Mouse (Mus musculus): ENCODE measurements around the gene Lamb1.

Lamb1 gene

GRCm38 (mm10) chr12:31282241-31282640, 17.2 kb downstream of the Lamb1 start:
- no peak for DNase-seq (ENCODE audit: extremely low read depth, insufficient read length, low spot score)

GRCm38 (mm10) chr12:31283131-31283530, 18.1 kb downstream of the Lamb1 start:
- no peak for DNase-seq (ENCODE audit: extremely low read depth, insufficient read length, low spot score)

GRCm38 (mm10) chr12:31283617-31284136, 18.6 kb downstream of the Lamb1 start:
- no peak for DNase-seq (ENCODE audit: extremely low read depth, insufficient read length, low spot score)

GRCm38 (mm10) chr12:31289046-31289445, 24.0 kb downstream of the Lamb1 start:
- DNase-seq (ENCODE audit: extremely low read depth, insufficient read length, low spot score), result no peak

GRCm38 (mm10) chr12:31290951-31291350, 25.9 kb downstream of the Lamb1 start:
- DNase-seq (ENCODE audit: extremely low read depth, insufficient read length, low spot score), result no peak

- no peak for DNase-seq (ENCODE audit: extremely low read depth, insufficient read length, low spot score)
Measured at GRCm38 (mm10) chr12:31293361-31294142, 28.5 kb downstream of the Lamb1 start.

- no peak for DNase-seq (ENCODE audit: extremely low read depth, insufficient read length, low spot score)
Measured at GRCm38 (mm10) chr12:31294526-31294925, 29.5 kb downstream of the Lamb1 start.

- no peak for DNase-seq (ENCODE audit: extremely low read depth, insufficient read length, low spot score)
Measured at GRCm38 (mm10) chr12:31294996-31295395, 30.0 kb downstream of the Lamb1 start.

- no peak for DNase-seq (ENCODE audit: extremely low read depth, insufficient read length, low spot score)
Measured at GRCm38 (mm10) chr12:31295505-31295904, 30.5 kb downstream of the Lamb1 start.

GRCm38 (mm10) chr12:31296097-31296496, 31.1 kb downstream of the Lamb1 start:
- DNase-seq (ENCODE audit: extremely low read depth, insufficient read length, low spot score), result no peak

- no peak for DNase-seq (ENCODE audit: extremely low read depth, insufficient read length, low spot score)
Measured at GRCm38 (mm10) chr12:31298122-31298521, 33.1 kb downstream of the Lamb1 start.

- DNase-seq (ENCODE audit: extremely low read depth, insufficient read length, low spot score), result no peak
Measured at GRCm38 (mm10) chr12:31298530-31298929, 33.5 kb downstream of the Lamb1 start.

GRCm38 (mm10) chr12:31299126-31299525, 34.1 kb downstream of the Lamb1 start:
- no peak for DNase-seq (ENCODE audit: extremely low read depth, insufficient read length, low spot score)

- DNase-seq (ENCODE audit: extremely low read depth, insufficient read length, low spot score), result no peak
Measured at GRCm38 (mm10) chr12:31299676-31300197, 34.7 kb downstream of the Lamb1 start.

- DNase-seq (ENCODE audit: extremely low read depth, insufficient read length, low spot score), result no peak
Measured at GRCm38 (mm10) chr12:31300276-31300675, 35.2 kb downstream of the Lamb1 start.

- DNase-seq (ENCODE audit: extremely low read depth, insufficient read length, low spot score), result no peak
Measured at GRCm38 (mm10) chr12:31302266-31302665, 37.2 kb downstream of the Lamb1 start.

GRCm38 (mm10) chr12:31302766-31303511, 37.9 kb downstream of the Lamb1 start:
- DNase-seq (ENCODE audit: extremely low read depth, insufficient read length, low spot score), result no peak

- DNase-seq (ENCODE audit: extremely low read depth, insufficient read length, low spot score), result no peak
Measured at GRCm38 (mm10) chr12:31306075-31306675, 41.1 kb downstream of the Lamb1 start.

- no peak for DNase-seq (ENCODE audit: extremely low read depth, insufficient read length, low spot score)
Measured at GRCm38 (mm10) chr12:31307011-31307410, 42.0 kb downstream of the Lamb1 start.

- no peak for DNase-seq (ENCODE audit: extremely low read depth, insufficient read length, low spot score)
Measured at GRCm38 (mm10) chr12:31307756-31308155, 42.7 kb downstream of the Lamb1 start.

- DNase-seq (ENCODE audit: extremely low read depth, insufficient read length, low spot score), result no peak
Measured at GRCm38 (mm10) chr12:31310687-31311086, 45.7 kb downstream of the Lamb1 start.

Data from 3134 (cell line).